Mouse (Mus musculus): ENCODE measurements around the gene Pfkfb4. TPM values are rescaled to one million over a fixed set of nuclear protein-coding genes. Genes with fewer than 3 reads are reported as not detected.
A peak's percentile ranks its signal among the peaks of the same experiment; 100 is the strongest.

Gene Pfkfb4
- total RNA-seq (2015; ENCODE audit: low replicate concordance) (3.6 and 9.2 TPM in 2 replicates), total RNA-seq (2017; ENCODE audit: low replicate concordance) (1.6 and 10.8 TPM in 2 replicates)

- peak; percentile 90 for ATAC-seq (replicated peaks; ENCODE audit: low FRiP score, poor library complexity, severe bottlenecking)
Observed at GRCm38 (mm10) chr9:108991428-108992084, at the start of gene Pfkfb4. Gene Pfkfb4 (plus strand): TSS chr9:108991778.

GRCm38 (mm10) chr9:108945111-108945510 lies 46.5 kb upstream of the Pfkfb4 start:
- ATAC-seq (replicated peaks; ENCODE audit: low FRiP score, poor library complexity, severe bottlenecking), result no peak

GRCm38 (mm10) chr9:108945608-108946007 lies 46.0 kb upstream of the Pfkfb4 start:
- no peak for ATAC-seq (replicated peaks; ENCODE audit: low FRiP score, poor library complexity, severe bottlenecking)

- ATAC-seq (replicated peaks; ENCODE audit: low FRiP score, poor library complexity, severe bottlenecking), result no peak
Observed at GRCm38 (mm10) chr9:108949231-108949966, 42.2 kb upstream of the Pfkfb4 start.

- ATAC-seq (replicated peaks; ENCODE audit: low FRiP score, poor library complexity, severe bottlenecking), result no peak
Observed at GRCm38 (mm10) chr9:108949967-108950728, 41.4 kb upstream of the Pfkfb4 start.

- ATAC-seq (replicated peaks; ENCODE audit: low FRiP score, poor library complexity, severe bottlenecking), result no peak
Observed at GRCm38 (mm10) chr9:108953081-108953636, 38.4 kb upstream of the Pfkfb4 start, which contains the start of gene Col7a1. Gene Col7a1 (plus strand): TSS chr9:108953586.

GRCm38 (mm10) chr9:108955241-108955640 lies 36.3 kb upstream of the Pfkfb4 start:
- ATAC-seq (replicated peaks; ENCODE audit: low FRiP score, poor library complexity, severe bottlenecking), result no peak

- no peak for ATAC-seq (replicated peaks; ENCODE audit: low FRiP score, poor library complexity, severe bottlenecking)
Observed at GRCm38 (mm10) chr9:108955846-108956245, 35.7 kb upstream of the Pfkfb4 start.

GRCm38 (mm10) chr9:108963577-108963976 lies 28.0 kb upstream of the Pfkfb4 start:
- ATAC-seq (replicated peaks; ENCODE audit: low FRiP score, poor library complexity, severe bottlenecking), result no peak

- ATAC-seq (replicated peaks; ENCODE audit: low FRiP score, poor library complexity, severe bottlenecking), result no peak
Observed at GRCm38 (mm10) chr9:108964338-108964737, 27.2 kb upstream of the Pfkfb4 start.

GRCm38 (mm10) chr9:108970623-108971022 lies 21.0 kb upstream of the Pfkfb4 start:
- no peak for ATAC-seq (replicated peaks; ENCODE audit: low FRiP score, poor library complexity, severe bottlenecking)

GRCm38 (mm10) chr9:108976483-108976882 lies 15.1 kb upstream of the Pfkfb4 start:
- ATAC-seq (replicated peaks; ENCODE audit: low FRiP score, poor library complexity, severe bottlenecking), result no peak

GRCm38 (mm10) chr9:108977966-108978365 lies 13.6 kb upstream of the Pfkfb4 start:
- ATAC-seq (replicated peaks; ENCODE audit: low FRiP score, poor library complexity, severe bottlenecking), result no peak

- ATAC-seq (replicated peaks; ENCODE audit: low FRiP score, poor library complexity, severe bottlenecking), result no peak
Observed at GRCm38 (mm10) chr9:108982498-108982897, 9.1 kb upstream of the Pfkfb4 start.

- no peak for ATAC-seq (replicated peaks; ENCODE audit: low FRiP score, poor library complexity, severe bottlenecking)
Observed at GRCm38 (mm10) chr9:108983209-108983608, 8.4 kb upstream of the Pfkfb4 start.

GRCm38 (mm10) chr9:108985710-108986109 lies 5.9 kb upstream of the Pfkfb4 start, which contains the start of gene Ucn2:
Gene Ucn2 (plus strand): TSS chr9:108986010.
- no peak for ATAC-seq (replicated peaks; ENCODE audit: low FRiP score, poor library complexity, severe bottlenecking)

- ATAC-seq (replicated peaks; ENCODE audit: low FRiP score, poor library complexity, severe bottlenecking), result no peak
Observed at GRCm38 (mm10) chr9:108987704-108988350, 3.8 kb upstream of the Pfkfb4 start.

GRCm38 (mm10) chr9:108989802-108990461 lies 1.6 kb upstream of the Pfkfb4 start:
- no peak for ATAC-seq (replicated peaks; ENCODE audit: low FRiP score, poor library complexity, severe bottlenecking)

- ATAC-seq (replicated peaks; ENCODE audit: low FRiP score, poor library complexity, severe bottlenecking), result no peak
Observed at GRCm38 (mm10) chr9:108990462-108990820, 1.1 kb upstream of the Pfkfb4 start.
